9 mouse cellular contexts compared by ENCODE assay signal in the genomic region with DNA sequence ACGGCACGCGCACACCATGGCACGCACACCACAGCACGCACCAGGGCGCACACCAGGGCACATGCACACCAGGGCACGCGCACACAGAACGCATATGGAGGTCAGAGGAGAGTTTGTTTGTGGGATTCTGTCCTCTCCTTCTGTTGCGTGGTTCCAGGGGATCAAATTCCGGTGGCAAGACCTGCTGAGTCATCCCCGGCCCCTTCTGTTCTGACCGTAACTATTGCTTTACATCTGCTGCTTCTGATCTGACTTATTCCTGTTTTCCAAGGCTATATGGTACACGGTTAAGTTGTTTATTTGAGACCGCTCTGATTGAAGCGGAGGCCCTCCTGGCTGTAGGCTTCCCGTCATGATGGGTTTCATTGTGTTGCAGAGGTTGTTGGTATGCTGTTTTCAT. TPM values are rescaled to one million over a fixed set of nuclear protein-coding genes. Genes with fewer than 3 reads are reported as not detected.
A peak's percentile ranks its signal among the peaks of the same experiment; 100 is the strongest.
DNase-seq lines count a peak whose midpoint lies in the region; ATAC-seq and TF ChIP-seq lines count a peak whose summit lies in the region.
"Had no signal": no experiment of that assay in that cellular context is flagged by ENCODE, and none has a peak within 500 bp of the region (broad histone marks: within the 10 kb centered on the region; RNA-seq: fewer than 3 reads in every experiment).

No protein-coding gene starts in this region.

- H3K27ac ChIP-seq in hindbrain, embryonic 10.5 days = no peak overlapping the region
- H3K27ac ChIP-seq in hindbrain, embryonic 11.5 days (ENCODE audit: low read depth, low read length) = no peak overlapping the region
- H3K27ac ChIP-seq in ES-E14 (ENCODE audit: insufficient read depth, low read depth, low read length, poor library complexity, severe bottlenecking) = no peak overlapping the region
- no peak overlapping the region for H3K27ac ChIP-seq in embryonic facial prominence, embryonic 13.5 days
- H3K27ac ChIP-seq in limb, embryonic 13.5 days = no peak overlapping the region

- no peak overlapping the region for H3K4me2 ChIP-seq in hindbrain, embryonic 11.5 days (replicated peaks; ENCODE audit: low read depth, low read length)
- peak overlapping the region; percentile 46 for H3K4me2 ChIP-seq in embryonic facial prominence, embryonic 13.5 days
- H3K4me2 ChIP-seq in limb, embryonic 13.5 days (replicated peaks) = peak overlapping the region; percentile 50

- H3K36me3 ChIP-seq in hindbrain, embryonic 10.5 days = no peaks in the 10 kb centered on the region
- H3K36me3 ChIP-seq in hindbrain, embryonic 11.5 days (ENCODE audit: control insufficient read depth, insufficient read depth, low read length) = no peaks in the 10 kb centered on the region
- no peaks in the 10 kb centered on the region for H3K36me3 ChIP-seq in ES-E14 (ENCODE audit: control insufficient read depth, insufficient read depth, low read length, poor library complexity, severe bottlenecking)
- H3K36me3 ChIP-seq in embryonic facial prominence, embryonic 13.5 days = no peaks in the 10 kb centered on the region
- no peaks in the 10 kb centered on the region for H3K36me3 ChIP-seq in limb, embryonic 13.5 days

- peaks cover 10% of the 10 kb centered on the region; the same call in 1 of the 2 replicates for H3K9me3 ChIP-seq in hindbrain, embryonic 10.5 days
- no peaks in the 10 kb centered on the region for H3K9me3 ChIP-seq in hindbrain, embryonic 11.5 days (ENCODE audit: control insufficient read depth, low read length)
- H3K9me3 ChIP-seq in ES-E14 (ENCODE audit: control insufficient read depth, insufficient read depth, low read depth, low read length) = no peaks in the 10 kb centered on the region
- H3K9me3 ChIP-seq in embryonic facial prominence, embryonic 13.5 days = no peaks in the 10 kb centered on the region
- H3K9me3 ChIP-seq in limb, embryonic 13.5 days = peaks cover 6% of the 10 kb centered on the region; the same call in 1 of the 2 replicates

- peak overlapping the region; percentile 31 for H3K4me3 ChIP-seq in hindbrain, embryonic 10.5 days
- no peak overlapping the region for H3K4me3 ChIP-seq in hindbrain, embryonic 11.5 days (ENCODE audit: low read depth, low read length)
- H3K4me3 ChIP-seq in ES-E14 (ENCODE audit: insufficient read depth in 1 of 2, low read depth in 1 of 2, low read length in 2 of 2, poor library complexity in 1 of 2, severe bottlenecking in 1 of 2) = peak overlapping the region; percentile 40 to 66
- H3K4me3 ChIP-seq in embryonic facial prominence, embryonic 13.5 days = peak overlapping the region; percentile 24
- peak overlapping the region; percentile 29 for H3K4me3 ChIP-seq in limb, embryonic 13.5 days

- H3K27me3 ChIP-seq in hindbrain, embryonic 10.5 days (ENCODE audit: insufficient read depth, poor library complexity, severe bottlenecking) = no peaks in the 10 kb centered on the region
- H3K27me3 ChIP-seq in hindbrain, embryonic 11.5 days (ENCODE audit: control insufficient read depth, insufficient read depth, low read length) = no peaks in the 10 kb centered on the region
- no peaks in the 10 kb centered on the region for H3K27me3 ChIP-seq in embryonic facial prominence, embryonic 13.5 days
- no peaks in the 10 kb centered on the region for H3K27me3 ChIP-seq in limb, embryonic 13.5 days

- ATAC-seq in hindbrain, embryonic 11.5 days (ENCODE audit: low FRiP score) = no peak
- no peak for ATAC-seq in embryonic facial prominence, embryonic 13.5 days (ENCODE audit: insufficient number of reproducible peaks, insufficient read depth, low FRiP score, low TSS enrichment, low read depth)
- ATAC-seq in limb, embryonic 13.5 days (ENCODE audit: low FRiP score, low read depth) = no peak

- WGBS in hindbrain, embryonic 10.5 days = 69% methylated on average over 17 of the region's 17 CpGs
- 81% methylated on average over 17 of the region's 17 CpGs for WGBS in hindbrain, embryonic 11.5 days
- WGBS in embryonic facial prominence, embryonic 13.5 days = 72% methylated on average over 17 of the region's 17 CpGs
- 65% methylated on average over 17 of the region's 17 CpGs for WGBS in limb, embryonic 13.5 days

- H3K4me1 ChIP-seq in hindbrain, embryonic 10.5 days (replicated peaks) = no peaks in the 10 kb centered on the region
- no peaks in the 10 kb centered on the region for H3K4me1 ChIP-seq in hindbrain, embryonic 11.5 days (replicated peaks; ENCODE audit: control insufficient read depth, insufficient read depth, low read length)
- H3K4me1 ChIP-seq in ES-E14 (ENCODE audit: control insufficient read depth in 2 of 2, insufficient read depth in 2 of 2, low read length in 2 of 2, poor library complexity in 1 of 2) = no peaks in the 10 kb centered on the region; a peak in 1 of 4 replicates
- H3K4me1 ChIP-seq in embryonic facial prominence, embryonic 13.5 days = no peaks in the 10 kb centered on the region
- H3K4me1 ChIP-seq in limb, embryonic 13.5 days = no peaks in the 10 kb centered on the region

- H3K9ac ChIP-seq in hindbrain, embryonic 11.5 days (ENCODE audit: low read depth, low read length) = no peak overlapping the region
- peak overlapping the region; percentile 29 for H3K9ac ChIP-seq in ES-E14 (ENCODE audit: insufficient read depth, low read depth, low read length, poor library complexity, severe bottlenecking)
- H3K9ac ChIP-seq in embryonic facial prominence, embryonic 13.5 days = no peak overlapping the region
- H3K9ac ChIP-seq in limb, embryonic 13.5 days = no peak overlapping the region

- DNase-seq in hindbrain, embryonic 10.5 days (ENCODE audit: low spot score) = no peak
- DNase-seq in hindbrain, embryonic 11.5 days (ENCODE audit: low spot score) = no peak
- no peak for DNase-seq in ES-E14 (ENCODE audit: low read depth, low spot score)
- no peak for DNase-seq in Muller cell, postnatal 12 days (ENCODE audit: inconsistent ontology term)
- no peak for DNase-seq in right cerebral cortex, postnatal 14 days
- no peak for DNase-seq in adrenal gland, adult 2 months
- DNase-seq: kidney, adult 2 months had no signal

- in situ Hi-C loops in ES-E14 (cut with MboI; ENCODE audit: low sequenced_read_pairs in 2 of 2, unreplicated experiment in 2 of 2) = no loop called here

TF ChIP-seq in ES-E14, 5 proteins besides CTCF, POLR2A, EP300 and RAD21:
- TF ChIP-seq HCFC1 (IDR thresholded peaks at IDR 0.05; ENCODE audit: borderline replicate concordance, insufficient read depth, low read length) (no peak), MAFK (IDR thresholded peaks at IDR 0.05; ENCODE audit: insufficient read depth, low read depth, low read length) (peak; percentile 81), ZC3H11A (IDR thresholded peaks at IDR 0.05; ENCODE audit: borderline replicate concordance, low read depth, low read length) (no peak), ZNF384 (IDR thresholded peaks at IDR 0.05; ENCODE audit: low read depth, low read length) (no peak), CHD2 (IDR thresholded peaks at IDR 0.05; ENCODE audit: low read depth, low read length) (no peak)

RNA-seq across cellular contexts. Expression of gene Actr3b, which starts 9.2 kb away (rescaled TPM):
- polyA plus RNA-seq in hindbrain, embryonic 10.5 days (2016; fragmentation: Nextera tagmentation; extraction: Ambion mirVana) = 7.5 and 7.9 TPM in 2 replicates
- 8.0 and 9.9 TPM in 2 replicates for polyA plus RNA-seq in hindbrain, embryonic 11.5 days (2014; fragmentation: Nextera tagmentation; extraction: Ambion mirVana)
- 9.0 and 9.6 TPM in 2 replicates for total RNA-seq in ES-E14 (2012; rRNA removed)
- polyA plus RNA-seq in embryonic facial prominence, embryonic 13.5 days (2015; fragmentation: Nextera tagmentation; extraction: Ambion mirVana) = 4.7 and 5.2 TPM in 2 replicates
- polyA plus RNA-seq in limb, embryonic 13.5 days (2015; fragmentation: Nextera tagmentation; extraction: Ambion mirVana) = 3.0 and 3.3 TPM in 2 replicates
- total RNA-seq in adrenal gland, adult 2 months (2021) = 1 to 10 TPM; 6.2 to 9.3 TPM
- 1.7 and 1.8 TPM in 2 replicates for polyA plus RNA-seq in adrenal gland, adult 2 months (2012; rRNA removed)
